Mouse (Mus musculus): ENCODE data around the gene Tgfb3.

DNA sequence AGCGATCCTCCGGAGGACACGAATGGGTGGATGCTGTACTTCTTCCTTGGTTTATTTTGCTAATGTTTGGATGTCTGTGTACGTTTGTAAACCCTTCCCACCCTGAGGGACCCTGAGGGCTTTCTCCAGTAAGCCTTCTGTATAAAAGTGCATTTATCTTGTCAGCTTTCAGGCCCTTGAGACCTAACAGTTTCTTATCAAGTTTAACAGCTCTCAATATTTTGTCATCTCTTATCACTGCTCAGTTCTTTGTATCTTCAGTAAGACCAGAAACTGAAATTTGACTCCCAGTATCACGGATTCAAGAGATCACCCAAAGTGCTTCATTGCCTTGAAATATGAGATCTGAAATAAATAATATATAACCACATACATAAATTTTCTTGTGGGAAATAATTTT, 47.9 kb downstream of the Tgfb3 start:
- TF ChIP-seq CTCF (IDR thresholded peaks at IDR 0.05; ENCODE audit: control insufficient read depth, insufficient read depth, low read length), result no peak
- no peak for TF ChIP-seq POLR2A (IDR thresholded peaks at IDR 0.05; ENCODE audit: borderline replicate concordance, control insufficient read depth, low read depth, low read length)
